Mouse (Mus musculus): ENCODE data around the gene Hoxa2.

DNA sequence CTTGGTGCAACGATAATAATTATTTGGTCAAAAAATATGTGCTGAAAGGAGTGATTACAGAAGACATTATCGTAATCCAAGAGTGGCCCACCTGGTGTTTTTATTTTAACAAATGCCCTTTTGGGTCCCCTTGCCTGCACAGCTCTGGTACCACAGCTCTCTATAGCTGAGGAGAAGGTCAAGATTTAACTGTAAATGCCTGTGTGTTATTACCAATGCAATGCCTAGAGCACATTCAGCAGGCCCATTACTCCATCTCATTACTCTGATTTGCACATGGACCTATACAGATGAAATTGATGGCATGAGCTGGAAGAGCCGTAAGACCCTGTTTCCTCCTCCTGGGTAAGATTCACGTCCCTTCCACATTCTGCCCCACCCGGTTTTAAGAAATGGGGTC lies 25.5 kb downstream of the Hoxa2 start:
- no peak for TF ChIP-seq CTCF (IDR thresholded peaks at IDR 0.05; ENCODE audit: borderline replicate concordance, control insufficient read depth, extremely low read depth, insufficient read depth, low read length, poor library complexity)
- no peak for TF ChIP-seq POLR2A (IDR thresholded peaks at IDR 0.05; ENCODE audit: control insufficient read depth, extremely low read depth, insufficient read depth, low read length, poor library complexity)
